Mouse (Mus musculus) heart, adult 2 months (tissue): ENCODE data around the gene Runx1.

Experiments
- EP300 ChIP-seq: fragments of 200-500 bp; IDR thresholded peaks from 2 replicates; pipeline ENCODE4 v1.6.1; 2011; ENCODE audit warnings: low read depth, low read length, control low read depth; ENCODE audit not compliant: insufficient read depth
- POLR2A ChIP-seq: fragments of 200-500 bp; IDR thresholded peaks from 2 replicates; pipeline ENCODE4 v1.6.1; 2011; ENCODE audit warnings: mild to moderate bottlenecking, low read depth, low read length, control low read depth; ENCODE audit not compliant: insufficient read depth

GRCm38 (mm10) chr16:92801567-92801966 is 24.4 kb downstream of the Runx1 start:
- TF ChIP-seq POLR2A (no peak), EP300 (no peak)
